Mouse (Mus musculus): ENCODE results near the gene Olfr967. TPM values are rescaled to one million over a fixed set of nuclear protein-coding genes. Genes with fewer than 3 reads are reported as not detected.
"Not testable (repeated sequence)": the region's sequence is repeated elsewhere in the genome, so short reads cannot be mapped to it uniquely, and the experiment has no call there.

Gene Olfr967
- not detected in 2 replicates for polyA plus RNA-seq (2015; fragmentation: Nextera tagmentation; extraction: Ambion mirVana)

DNA sequence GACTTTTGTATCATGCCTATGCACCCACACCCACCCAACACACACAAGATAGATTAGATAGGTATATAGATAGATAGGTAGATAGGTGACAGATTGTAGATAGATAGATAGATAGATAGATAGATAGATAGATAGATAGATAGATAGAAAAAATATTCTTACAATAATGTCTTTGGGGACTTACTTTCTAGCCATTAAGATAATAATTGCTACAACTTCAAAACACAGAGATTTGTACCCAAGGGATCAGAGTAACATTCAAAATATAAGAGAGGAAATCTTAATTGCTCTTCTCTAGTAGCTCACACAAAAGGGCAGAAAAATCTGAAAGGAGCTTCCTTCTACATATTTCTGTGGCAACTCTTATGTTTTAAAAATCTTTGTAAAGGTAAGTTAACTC, at the start of gene Olfr967:
TSS of gene Olfr967 (plus strand) at position 301 of the 400 bp plus-strand sequence.
- no peak within 1 kb of the TSS for H3K9ac ChIP-seq (replicated peaks; ENCODE audit: low read depth, low read length)
- H3K9me3 ChIP-seq (ENCODE audit: control insufficient read depth, low read length), result no peaks in the 10 kb centered on the region
- H3K4me3 ChIP-seq (replicated peaks; ENCODE audit: low read length), result no peak within 1 kb of the TSS
- no peak for ATAC-seq
- H3K27me3 ChIP-seq (replicated peaks; ENCODE audit: control insufficient read depth, insufficient read depth, low read length), result no peaks in the 10 kb centered on the region
- H3K4me1 ChIP-seq (replicated peaks; ENCODE audit: control insufficient read depth, insufficient read depth, low read length), result no peaks in the 10 kb centered on the region
- H3K27ac ChIP-seq (ENCODE audit: low read length), result no peak within 1 kb of the TSS
- H3K36me3 ChIP-seq (ENCODE audit: control insufficient read depth, insufficient read depth), result no peaks in the 10 kb centered on the region
- H3K4me2 ChIP-seq (ENCODE audit: low read length), result no peak within 1 kb of the TSS

GRCm38 (mm10) chr9:39701123-39701522, 44.9 kb upstream of the Olfr967 start:
- not testable (repeated sequence) for H3K27me3 ChIP-seq (replicated peaks; ENCODE audit: control insufficient read depth, insufficient read depth, low read length); H3K27ac ChIP-seq (ENCODE audit: low read length); H3K36me3 ChIP-seq (ENCODE audit: control insufficient read depth, insufficient read depth); H3K4me1 ChIP-seq (replicated peaks; ENCODE audit: control insufficient read depth, insufficient read depth, low read length); ATAC-seq; H3K9ac ChIP-seq (replicated peaks; ENCODE audit: low read depth, low read length); H3K4me2 ChIP-seq (ENCODE audit: low read length); H3K9me3 ChIP-seq (ENCODE audit: control insufficient read depth, low read length); H3K4me3 ChIP-seq (replicated peaks; ENCODE audit: low read length)
- 78% methylated on average over 7 of the region's 8 CpGs for WGBS

DNA sequence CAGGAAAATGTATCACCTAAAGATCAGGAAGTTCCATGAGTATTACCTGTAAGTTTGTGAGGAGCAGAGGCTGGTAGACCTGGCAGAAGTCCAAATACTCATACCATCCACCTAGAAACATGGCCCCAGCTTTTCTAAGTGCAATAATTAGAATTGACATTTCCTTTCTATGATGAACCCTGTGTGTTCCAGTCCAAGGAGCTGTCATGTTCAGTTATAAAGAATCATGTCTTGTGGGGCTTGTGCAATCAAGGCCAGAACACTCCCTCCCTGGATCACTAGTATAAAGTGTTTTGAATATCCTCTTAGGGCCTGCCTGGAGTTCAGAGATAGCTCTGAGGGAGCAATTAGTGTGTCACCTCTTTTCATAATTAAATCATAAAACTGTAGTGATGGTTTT, 39.0 kb upstream of the Olfr967 start, which contains the start of gene Olfr149:
TSS of gene Olfr149 (minus strand) at position 101 of the 400 bp plus-strand sequence.
- no peak for ATAC-seq
- no peak within 1 kb of the TSS for H3K27ac ChIP-seq (ENCODE audit: low read length)
- H3K4me1 ChIP-seq (replicated peaks; ENCODE audit: control insufficient read depth, insufficient read depth, low read length), result no peaks in the 10 kb centered on the region
- no peaks in the 10 kb centered on the region for H3K9me3 ChIP-seq (ENCODE audit: control insufficient read depth, low read length)
- H3K36me3 ChIP-seq (ENCODE audit: control insufficient read depth, insufficient read depth), result no peaks in the 10 kb centered on the region
- H3K4me3 ChIP-seq (replicated peaks; ENCODE audit: low read length), result no peak within 1 kb of the TSS
- no peaks in the 10 kb centered on the region for H3K27me3 ChIP-seq (replicated peaks; ENCODE audit: control insufficient read depth, insufficient read depth, low read length)
- H3K9ac ChIP-seq (replicated peaks; ENCODE audit: low read depth, low read length), result no peak within 1 kb of the TSS
- no peak within 1 kb of the TSS for H3K4me2 ChIP-seq (ENCODE audit: low read length)

GRCm38 (mm10) chr9:39708958-39709357, 37.1 kb upstream of the Olfr967 start:
- Histone ChIP-seq H3K27ac (ENCODE audit: low read length) (no peak overlapping the region), H3K4me1 (replicated peaks; ENCODE audit: control insufficient read depth, insufficient read depth, low read length) (no peaks in the 10 kb centered on the region), H3K9ac (replicated peaks; ENCODE audit: low read depth, low read length) (no peak overlapping the region), H3K9me3 (ENCODE audit: control insufficient read depth, low read length) (no peaks in the 10 kb centered on the region), H3K27me3 (replicated peaks; ENCODE audit: control insufficient read depth, insufficient read depth, low read length) (no peaks in the 10 kb centered on the region), H3K4me2 (ENCODE audit: low read length) (no peak overlapping the region), H3K36me3 (ENCODE audit: control insufficient read depth, insufficient read depth) (no peaks in the 10 kb centered on the region), H3K4me3 (replicated peaks; ENCODE audit: low read length) (no peak overlapping the region)
- 69% methylated on average over 3 of the region's 3 CpGs for WGBS
- no peak for ATAC-seq

DNA sequence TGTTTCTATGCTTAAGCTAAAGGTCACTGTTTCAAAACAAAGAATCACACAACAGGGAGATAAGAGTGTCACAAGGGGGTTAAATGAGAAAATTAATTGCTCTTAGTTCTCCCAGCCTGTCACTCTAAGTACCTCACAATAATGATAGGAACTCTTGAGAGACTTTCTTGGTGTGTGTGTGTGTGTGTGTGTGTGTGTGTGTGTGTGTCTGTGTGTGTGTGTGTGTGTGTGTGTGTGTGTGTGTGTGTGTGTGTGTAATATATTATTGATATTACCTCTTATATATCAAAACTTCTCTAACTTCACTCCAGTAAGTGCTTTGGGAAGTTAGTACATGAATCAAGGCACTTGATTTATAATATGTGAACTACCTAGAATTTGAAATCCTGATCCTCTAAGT, 35.0 kb upstream of the Olfr967 start, which contains the start of gene Olfr965:
TSS of gene Olfr965 (plus strand) at position 301 of the 400 bp plus-strand sequence.
- H3K9me3 ChIP-seq (ENCODE audit: control insufficient read depth, low read length), result no peaks in the 10 kb centered on the region
- no peaks in the 10 kb centered on the region for H3K4me1 ChIP-seq (replicated peaks; ENCODE audit: control insufficient read depth, insufficient read depth, low read length)
- no peak within 1 kb of the TSS for H3K4me3 ChIP-seq (replicated peaks; ENCODE audit: low read length)
- H3K36me3 ChIP-seq (ENCODE audit: control insufficient read depth, insufficient read depth), result no peaks in the 10 kb centered on the region
- ATAC-seq, result no peak
- H3K9ac ChIP-seq (replicated peaks; ENCODE audit: low read depth, low read length), result no peak within 1 kb of the TSS
- H3K27ac ChIP-seq (ENCODE audit: low read length), result no peak within 1 kb of the TSS
- H3K27me3 ChIP-seq (replicated peaks; ENCODE audit: control insufficient read depth, insufficient read depth, low read length), result no peaks in the 10 kb centered on the region
- H3K4me2 ChIP-seq (ENCODE audit: low read length), result no peak within 1 kb of the TSS

GRCm38 (mm10) chr9:39730678-39731077, 15.4 kb upstream of the Olfr967 start, which contains the start of gene Olfr150:
Gene Olfr150, plus strand, starts transcription at chr9:39730978.
- no peaks in the 10 kb centered on the region for H3K4me1 ChIP-seq (replicated peaks; ENCODE audit: control insufficient read depth, insufficient read depth, low read length)
- no peak for ATAC-seq

DNA sequence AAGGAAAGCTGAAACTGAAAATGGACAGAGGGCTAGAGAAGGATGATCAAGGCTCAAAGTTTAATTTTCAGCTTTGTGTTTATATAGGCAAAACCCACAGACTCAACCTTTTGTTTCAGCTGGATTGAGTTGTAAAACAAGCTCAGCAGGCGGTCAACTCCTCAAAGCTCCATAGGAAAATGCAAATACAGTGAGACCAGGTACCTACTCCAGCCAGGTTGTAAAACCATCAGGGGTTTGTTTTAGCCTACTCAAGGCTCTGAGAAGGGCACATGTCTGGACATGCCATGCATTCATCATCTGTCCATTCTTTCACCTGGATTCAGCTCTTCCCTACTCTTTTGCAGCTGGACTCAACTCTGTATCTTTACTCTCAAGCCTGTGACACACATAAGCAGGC, 5.3 kb upstream of the Olfr967 start:
- Histone ChIP-seq H3K9me3 (ENCODE audit: control insufficient read depth, low read length) (no peaks in the 10 kb centered on the region), H3K36me3 (ENCODE audit: control insufficient read depth, insufficient read depth) (no peaks in the 10 kb centered on the region), H3K4me3 (replicated peaks; ENCODE audit: low read length) (no peak overlapping the region), H3K27me3 (replicated peaks; ENCODE audit: control insufficient read depth, insufficient read depth, low read length) (no peaks in the 10 kb centered on the region), H3K4me2 (ENCODE audit: low read length) (no peak overlapping the region), H3K4me1 (replicated peaks; ENCODE audit: control insufficient read depth, insufficient read depth, low read length) (no peaks in the 10 kb centered on the region), H3K9ac (replicated peaks; ENCODE audit: low read depth, low read length) (no peak overlapping the region), H3K27ac (ENCODE audit: low read length) (no peak overlapping the region)
- 93% methylated on average over 1 of the region's 1 CpGs for WGBS
- ATAC-seq, result no peak

More at GRCm38 (mm10) chr9:39730678-39731077, 15.4 kb upstream of the Olfr967 start, which contains the start of gene Olfr150:
- no peaks in the 10 kb centered on the region for H3K36me3 ChIP-seq (ENCODE audit: control insufficient read depth, insufficient read depth)
- no peaks in the 10 kb centered on the region for H3K27me3 ChIP-seq (replicated peaks; ENCODE audit: control insufficient read depth, insufficient read depth, low read length)
- no peak within 1 kb of the TSS for H3K27ac ChIP-seq (ENCODE audit: low read length)
- no peak within 1 kb of the TSS for H3K9ac ChIP-seq (replicated peaks; ENCODE audit: low read depth, low read length)
- H3K4me3 ChIP-seq (replicated peaks; ENCODE audit: low read length), result no peak within 1 kb of the TSS
- no peak within 1 kb of the TSS for H3K4me2 ChIP-seq (ENCODE audit: low read length)
- H3K9me3 ChIP-seq (ENCODE audit: control insufficient read depth, low read length), result no peaks in the 10 kb centered on the region

GRCm38 (mm10) chr9:39746428-39746827, 379 bp downstream of the Olfr967 start:
- Histone ChIP-seq H3K27ac (ENCODE audit: low read length) (no peak overlapping the region), H3K27me3 (replicated peaks; ENCODE audit: control insufficient read depth, insufficient read depth, low read length) (no peaks in the 10 kb centered on the region), H3K36me3 (ENCODE audit: control insufficient read depth, insufficient read depth) (no peaks in the 10 kb centered on the region), H3K9me3 (ENCODE audit: control insufficient read depth, low read length) (no peaks in the 10 kb centered on the region), H3K4me3 (replicated peaks; ENCODE audit: low read length) (no peak overlapping the region), H3K9ac (replicated peaks; ENCODE audit: low read depth, low read length) (no peak overlapping the region), H3K4me2 (ENCODE audit: low read length) (no peak overlapping the region), H3K4me1 (replicated peaks; ENCODE audit: control insufficient read depth, insufficient read depth, low read length) (no peaks in the 10 kb centered on the region)
- ATAC-seq, result no peak
- WGBS, result 77% methylated on average over 1 of the region's 1 CpGs

GRCm38 (mm10) chr9:39783153-39783552, 37.1 kb downstream of the Olfr967 start, which contains the start of gene Olfr968:
Gene Olfr968, minus strand, starts transcription at chr9:39783253.
- no peak within 1 kb of the TSS for H3K4me2 ChIP-seq (ENCODE audit: low read length)
- no peak for ATAC-seq
- H3K27me3 ChIP-seq (replicated peaks; ENCODE audit: control insufficient read depth, insufficient read depth, low read length), result no peaks in the 10 kb centered on the region
- H3K9me3 ChIP-seq (ENCODE audit: control insufficient read depth, low read length), result no peaks in the 10 kb centered on the region
- no peak within 1 kb of the TSS for H3K9ac ChIP-seq (replicated peaks; ENCODE audit: low read depth, low read length)
- H3K27ac ChIP-seq (ENCODE audit: low read length), result no peak within 1 kb of the TSS
- no peaks in the 10 kb centered on the region for H3K4me1 ChIP-seq (replicated peaks; ENCODE audit: control insufficient read depth, insufficient read depth, low read length)
- WGBS, result 84% methylated on average over 1 of the region's 1 CpGs
- no peaks in the 10 kb centered on the region for H3K36me3 ChIP-seq (ENCODE audit: control insufficient read depth, insufficient read depth)
- no peak within 1 kb of the TSS for H3K4me3 ChIP-seq (replicated peaks; ENCODE audit: low read length)

DNA sequence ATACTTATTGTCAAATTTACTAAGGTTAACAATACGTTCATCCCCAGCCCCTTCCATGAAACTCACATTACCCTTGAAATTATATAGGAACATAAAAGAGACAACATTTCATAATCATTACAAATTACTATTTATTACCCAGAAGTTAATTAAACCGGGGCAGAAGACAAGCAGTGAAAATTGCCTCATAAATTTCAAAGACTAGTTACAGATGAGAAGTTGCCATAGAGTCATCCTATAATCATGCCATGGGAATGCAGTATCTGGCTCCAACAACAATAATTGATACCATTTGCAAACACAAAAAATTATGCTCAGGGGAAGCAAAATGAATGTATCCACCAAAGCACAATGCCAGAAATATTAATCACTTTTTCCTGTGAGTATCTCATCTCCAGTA, 44.5 kb downstream of the Olfr967 start, which contains the start of gene Olfr969:
TSS of gene Olfr969 (plus strand) at position 388 of the 400 bp plus-strand sequence.
- Histone ChIP-seq H3K4me2 (ENCODE audit: low read length) (no peak within 1 kb of the TSS), H3K4me1 (replicated peaks; ENCODE audit: control insufficient read depth, insufficient read depth, low read length) (no peaks in the 10 kb centered on the region), H3K36me3 (ENCODE audit: control insufficient read depth, insufficient read depth) (no peaks in the 10 kb centered on the region), H3K27ac (ENCODE audit: low read length) (no peak within 1 kb of the TSS), H3K4me3 (replicated peaks; ENCODE audit: low read length) (no peak within 1 kb of the TSS), H3K9me3 (ENCODE audit: control insufficient read depth, low read length) (no peaks in the 10 kb centered on the region), H3K9ac (replicated peaks; ENCODE audit: low read depth, low read length) (no peak within 1 kb of the TSS), H3K27me3 (replicated peaks; ENCODE audit: control insufficient read depth, insufficient read depth, low read length) (no peaks in the 10 kb centered on the region)
- no peak for ATAC-seq
- WGBS, result 72% methylated on average over 2 of the region's 2 CpGs
